ENCODE assay signal across 12 mouse cellular contexts in the genomic region with DNA sequence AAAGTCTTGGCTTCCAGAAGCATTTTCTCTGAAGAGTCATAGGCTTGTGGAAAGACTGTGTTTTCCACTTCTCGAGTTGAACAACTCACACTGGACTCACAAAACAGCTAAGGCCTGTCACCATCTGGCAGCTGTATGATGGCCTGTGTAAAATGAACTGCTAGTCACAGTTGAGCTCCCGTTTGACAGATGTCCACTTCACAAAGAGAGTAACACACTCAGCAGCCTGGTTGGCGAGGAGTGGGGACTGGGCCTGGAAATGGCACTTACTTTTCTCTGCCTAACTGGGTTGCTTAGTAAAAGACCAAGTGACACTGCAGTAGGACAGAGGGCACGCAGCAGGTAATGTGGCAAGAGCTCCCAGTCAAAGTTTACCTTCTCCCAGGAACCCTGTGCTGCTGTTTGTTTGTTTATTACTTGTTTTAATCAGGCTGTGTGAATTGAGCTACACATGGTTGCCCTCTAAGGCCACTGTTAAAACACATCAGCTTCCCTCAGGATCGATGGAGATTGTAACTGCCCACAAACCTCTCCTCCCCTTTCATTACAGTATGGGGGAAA.
DNase-seq lines count a peak whose midpoint lies in the region; ATAC-seq lines count a peak whose summit lies in the region.
"Had no signal": no experiment of that assay in that cellular context is flagged by ENCODE, and none has a peak within 500 bp of the region (broad histone marks: within the 10 kb centered on the region; RNA-seq: fewer than 3 reads in every experiment).

No protein-coding gene starts in this region.

- no peak overlapping the region for H3K4me2 ChIP-seq in heart, embryonic 12.5 days
- no peak overlapping the region for H3K4me2 ChIP-seq in forebrain, embryonic 14.5 days (ENCODE audit: low read length)
- no peak overlapping the region for H3K4me2 ChIP-seq in midbrain, embryonic 16.5 days (ENCODE audit: low read length)
- H3K4me2 ChIP-seq: embryonic facial prominence, embryonic 13.5 days; limb, embryonic 15.5 days had no signal

- DNase-seq in heart, postnatal 4 days: no peak
- peak; percentile 55 for DNase-seq in forebrain, embryonic 14.5 days (ENCODE audit: low spot score)
- no peak for DNase-seq in adrenal gland, postnatal 4 days (ENCODE audit: low spot score in 2 of 2)
- DNase-seq in adrenal gland, postnatal 36 days: no peak
- DNase-seq: adrenal gland, adult 2 months; right cerebral cortex, postnatal 4 days had no signal

- no peak for ATAC-seq in heart, embryonic 12.5 days (ENCODE audit: insufficient number of reproducible peaks, low FRiP score)
- no peak for ATAC-seq in megakaryocyte, adult 5-6 weeks (ENCODE audit: poor library complexity, severe bottlenecking)
- ATAC-seq in forebrain, embryonic 14.5 days: peak; percentile 58; the same call in 1 of the 2 replicates
- no peak for ATAC-seq in midbrain, embryonic 16.5 days

- H3K9me3 ChIP-seq in heart, embryonic 12.5 days (replicated peaks): no peaks in the 10 kb centered on the region
- no peaks in the 10 kb centered on the region for H3K9me3 ChIP-seq in megakaryocyte, embryonic 14.5 days
- H3K9me3 ChIP-seq in forebrain, embryonic 14.5 days (replicated peaks; ENCODE audit: control insufficient read depth, low read length): no peaks in the 10 kb centered on the region
- H3K9me3 ChIP-seq in midbrain, embryonic 16.5 days (replicated peaks; ENCODE audit: control insufficient read depth, low read length, poor library complexity, severe bottlenecking): no peaks in the 10 kb centered on the region
- H3K9me3 ChIP-seq: embryonic facial prominence, embryonic 13.5 days; limb, embryonic 15.5 days had no signal

- no peaks in the 10 kb centered on the region for H3K27me3 ChIP-seq in heart, embryonic 12.5 days (replicated peaks)
- H3K27me3 ChIP-seq in megakaryocyte, embryonic 14.5 days (replicated peaks): no peaks in the 10 kb centered on the region
- H3K27me3 ChIP-seq in forebrain, embryonic 14.5 days (replicated peaks; ENCODE audit: control insufficient read depth, insufficient read depth, low read length): no peaks in the 10 kb centered on the region
- H3K27me3 ChIP-seq in midbrain, embryonic 16.5 days (ENCODE audit: control insufficient read depth, insufficient read depth, low read depth, low read length): no peaks in the 10 kb centered on the region
- H3K27me3 ChIP-seq: embryonic facial prominence, embryonic 13.5 days; limb, embryonic 15.5 days had no signal

- peak overlapping the region; percentile 20; the same call in 1 of the 2 replicates for H3K27ac ChIP-seq in heart, embryonic 12.5 days (ENCODE audit: poor library complexity, severe bottlenecking)
- 0 out of 2 replicates have a peak overlapping the region, but pooled peaks have one; percentile 30 for H3K27ac ChIP-seq in forebrain, embryonic 14.5 days (ENCODE audit: low read depth, low read length)
- H3K27ac ChIP-seq in midbrain, embryonic 16.5 days (ENCODE audit: low read length): 0 out of 2 replicates have a peak overlapping the region, but pooled peaks have one; percentile 3
- H3K27ac ChIP-seq: embryonic facial prominence, embryonic 13.5 days; limb, embryonic 15.5 days had no signal

- H3K36me3 ChIP-seq in heart, embryonic 12.5 days: no peaks in the 10 kb centered on the region
- peaks cover 36% of the 10 kb centered on the region for H3K36me3 ChIP-seq in megakaryocyte, embryonic 14.5 days (replicated peaks; ENCODE audit: low read length)
- no peaks in the 10 kb centered on the region for H3K36me3 ChIP-seq in forebrain, embryonic 14.5 days (ENCODE audit: control insufficient read depth, insufficient read depth, low read length)
- no peaks in the 10 kb centered on the region for H3K36me3 ChIP-seq in midbrain, embryonic 16.5 days (ENCODE audit: control insufficient read depth, insufficient read depth, low read length)
- H3K36me3 ChIP-seq: embryonic facial prominence, embryonic 13.5 days; limb, embryonic 15.5 days had no signal

- no peak overlapping the region for H3K9ac ChIP-seq in heart, embryonic 12.5 days
- H3K9ac ChIP-seq in forebrain, embryonic 14.5 days (ENCODE audit: low read length): no peak overlapping the region
- H3K9ac ChIP-seq in midbrain, embryonic 16.5 days (ENCODE audit: low read depth, low read length): no peak overlapping the region
- H3K9ac ChIP-seq: embryonic facial prominence, embryonic 13.5 days; limb, embryonic 15.5 days had no signal

- 25% methylated on average over 5 of the region's 5 CpGs for WGBS in heart, embryonic 12.5 days
- 48% methylated on average over 5 of the region's 5 CpGs for WGBS in forebrain, embryonic 14.5 days
- 52% methylated on average over 5 of the region's 5 CpGs for WGBS in midbrain, embryonic 16.5 days

- peaks cover 21% of the 10 kb centered on the region for H3K4me1 ChIP-seq in heart, embryonic 12.5 days (replicated peaks)
- H3K4me1 ChIP-seq in megakaryocyte, embryonic 14.5 days: peaks cover 99% of the 10 kb centered on the region
- peaks cover 12% of the 10 kb centered on the region for H3K4me1 ChIP-seq in forebrain, embryonic 14.5 days (ENCODE audit: control insufficient read depth, insufficient read depth, low read length)
- H3K4me1 ChIP-seq in midbrain, embryonic 16.5 days (ENCODE audit: control insufficient read depth, insufficient read depth, low read length): peaks cover 8% of the 10 kb centered on the region; the same call in 1 of the 2 replicates

- no peak overlapping the region for H3K4me3 ChIP-seq in heart, embryonic 12.5 days
- peak overlapping the region; percentile 47 for H3K4me3 ChIP-seq in megakaryocyte, embryonic 14.5 days (replicated peaks)
- H3K4me3 ChIP-seq in forebrain, embryonic 14.5 days (ENCODE audit: low read depth, low read length): no peak overlapping the region
- no peak overlapping the region for H3K4me3 ChIP-seq in midbrain, embryonic 16.5 days (ENCODE audit: low read depth, low read length)
- H3K4me3 ChIP-seq: embryonic facial prominence, embryonic 13.5 days; limb, embryonic 15.5 days had no signal
